Mouse (Mus musculus): Measurements from ENCODE around the gene Zfp60. TPM values are rescaled to one million over a fixed set of nuclear protein-coding genes. Genes with fewer than 3 reads are reported as not detected.

Zfp60 gene
- 55.2 and 62.2 TPM in 2 replicates for polyA plus RNA-seq (2016; fragmentation: Nextera tagmentation; extraction: Ambion mirVana)

DNA sequence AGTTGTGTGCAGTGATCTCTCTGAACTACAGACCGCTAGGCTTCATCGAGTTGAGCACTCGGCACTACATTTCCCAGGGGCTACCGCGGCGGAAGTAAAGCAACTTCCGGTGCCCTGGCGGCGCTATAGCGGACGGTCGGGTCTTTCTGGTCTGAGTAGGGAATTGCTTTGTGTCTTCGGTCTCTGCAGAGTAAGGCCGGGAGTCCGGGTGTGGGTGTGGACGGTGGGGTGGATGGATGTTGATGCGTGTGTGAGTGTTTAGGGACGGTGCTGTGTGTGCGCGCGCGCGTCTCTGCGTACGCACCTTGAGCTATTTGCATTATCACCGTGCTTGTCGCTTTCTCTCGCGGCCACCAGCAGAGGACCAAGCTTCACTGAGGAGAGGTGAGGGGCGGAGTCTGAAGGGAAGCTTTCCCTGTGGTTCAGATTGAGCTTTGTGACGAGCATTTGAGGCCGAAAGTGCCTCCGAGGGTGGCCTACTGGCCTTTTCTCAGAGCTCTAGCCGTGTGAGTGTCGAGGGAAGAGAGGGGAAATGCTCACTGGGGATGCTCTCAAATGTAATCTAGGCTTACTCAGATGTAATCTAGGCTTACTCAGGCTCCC lies at the start of gene Zfp60:
Zfp60 (plus strand) TSS at position 109 of the 603 bp plus-strand sequence.
- H3K4me1 ChIP-seq (replicated peaks) = peaks cover 39% of the 10 kb centered on the region
- H3K4me3 ChIP-seq = peak within 1 kb of the TSS; percentile 82
- DNase-seq (ENCODE audit: low spot score) = peak; percentile 91
- H3K27ac ChIP-seq = peak within 1 kb of the TSS; percentile 98
- H3K36me3 ChIP-seq = peaks cover 15% of the 10 kb centered on the region; the same call in 1 of the 2 replicates
- WGBS = under 1% methylated on average over 35 of the region's 35 CpGs
- H3K9me3 ChIP-seq = no peaks in the 10 kb centered on the region
- H3K27me3 ChIP-seq (ENCODE audit: insufficient read depth, poor library complexity, severe bottlenecking) = no peaks in the 10 kb centered on the region

DNA sequence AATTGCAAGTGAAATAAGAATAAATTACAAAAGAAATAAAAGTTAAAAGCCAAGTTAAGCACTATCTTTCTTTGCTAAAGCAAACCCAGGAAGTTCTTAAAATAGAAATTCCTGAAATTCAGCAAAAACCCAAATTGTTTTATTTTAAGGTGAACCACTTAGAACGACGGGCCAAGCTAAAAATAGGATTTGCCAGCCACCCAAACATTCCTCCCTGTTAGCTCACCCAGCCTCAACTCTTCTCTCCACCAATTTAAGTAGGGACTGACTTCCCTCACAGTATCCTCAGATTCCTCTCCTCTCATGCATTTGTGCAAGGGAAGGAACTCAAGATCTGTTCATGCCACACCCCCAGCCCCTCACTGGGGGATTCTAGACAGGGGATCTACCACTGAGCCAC lies 48.0 kb upstream of the Zfp60 start:
- Histone ChIP-seq H3K4me1 (replicated peaks) (peaks cover 7% of the 10 kb centered on the region; the same call in 1 of the 2 replicates), H3K36me3 (no peaks in the 10 kb centered on the region), H3K27me3 (ENCODE audit: insufficient read depth, poor library complexity, severe bottlenecking) (no peaks in the 10 kb centered on the region), H3K9me3 (no peaks in the 10 kb centered on the region), H3K4me3 (no peak overlapping the region), H3K27ac (no peak overlapping the region)
- 82% methylated on average over 2 of the region's 2 CpGs for WGBS
- no peak for DNase-seq (ENCODE audit: low spot score)

DNA sequence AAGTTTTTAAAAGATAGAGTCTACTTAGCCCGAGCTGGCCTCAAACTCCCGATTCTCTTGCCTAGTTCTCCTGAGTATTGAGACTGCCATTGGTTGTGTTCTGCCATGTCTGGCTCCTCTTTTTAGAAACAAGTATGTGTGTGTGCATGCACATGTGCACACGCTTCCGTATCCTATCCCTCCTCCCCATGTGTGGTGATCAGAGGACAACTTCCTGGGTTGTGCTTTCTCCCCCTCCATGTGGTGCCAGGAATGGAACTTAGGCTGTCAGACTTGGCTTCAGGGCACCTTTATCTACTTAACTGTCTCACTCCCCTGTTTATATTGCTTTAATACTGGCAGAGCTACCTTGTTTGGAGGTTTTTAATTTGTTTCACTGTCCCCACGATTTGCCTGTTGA lies 46.0 kb upstream of the Zfp60 start:
- 45% methylated on average over 5 of the region's 5 CpGs for WGBS
- Histone ChIP-seq H3K36me3 (no peaks in the 10 kb centered on the region), H3K4me1 (replicated peaks) (peaks cover 20% of the 10 kb centered on the region), H3K9me3 (no peaks in the 10 kb centered on the region), H3K4me3 (peak overlapping the region; percentile 32), H3K27ac (peak overlapping the region; percentile 67; the same call in 1 of the 2 replicates), H3K27me3 (ENCODE audit: insufficient read depth, poor library complexity, severe bottlenecking) (no peaks in the 10 kb centered on the region)
- no peak for DNase-seq (ENCODE audit: low spot score)

DNA sequence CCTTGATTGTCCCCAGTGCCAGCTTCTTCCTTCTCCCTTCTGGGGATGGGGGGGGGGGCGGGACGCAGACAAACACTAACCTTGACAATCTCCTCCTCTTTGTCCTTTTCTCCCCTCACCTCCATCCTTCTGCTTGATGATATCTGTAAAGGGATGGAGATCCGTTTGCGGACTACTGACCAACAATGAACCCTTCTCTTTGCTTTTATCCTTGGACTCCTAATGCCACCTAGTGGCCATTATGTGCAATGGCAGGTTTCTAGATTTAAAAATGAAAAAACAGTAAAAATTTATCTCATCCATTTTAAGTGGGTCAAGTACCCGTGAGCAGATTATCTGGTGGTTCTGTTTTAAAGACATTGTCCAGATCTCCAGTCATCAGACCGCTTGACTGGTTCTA lies 45.5 kb upstream of the Zfp60 start:
- peak overlapping the region; percentile 32 for H3K4me3 ChIP-seq
- H3K9me3 ChIP-seq = no peaks in the 10 kb centered on the region
- WGBS = 1% methylated on average over 6 of the region's 6 CpGs
- peak overlapping the region; percentile 67; the same call in 1 of the 2 replicates for H3K27ac ChIP-seq
- peaks cover 21% of the 10 kb centered on the region for H3K4me1 ChIP-seq (replicated peaks)
- H3K27me3 ChIP-seq (ENCODE audit: insufficient read depth, poor library complexity, severe bottlenecking) = no peaks in the 10 kb centered on the region
- H3K36me3 ChIP-seq = no peaks in the 10 kb centered on the region
- DNase-seq (ENCODE audit: low spot score) = peak; percentile 42

DNA sequence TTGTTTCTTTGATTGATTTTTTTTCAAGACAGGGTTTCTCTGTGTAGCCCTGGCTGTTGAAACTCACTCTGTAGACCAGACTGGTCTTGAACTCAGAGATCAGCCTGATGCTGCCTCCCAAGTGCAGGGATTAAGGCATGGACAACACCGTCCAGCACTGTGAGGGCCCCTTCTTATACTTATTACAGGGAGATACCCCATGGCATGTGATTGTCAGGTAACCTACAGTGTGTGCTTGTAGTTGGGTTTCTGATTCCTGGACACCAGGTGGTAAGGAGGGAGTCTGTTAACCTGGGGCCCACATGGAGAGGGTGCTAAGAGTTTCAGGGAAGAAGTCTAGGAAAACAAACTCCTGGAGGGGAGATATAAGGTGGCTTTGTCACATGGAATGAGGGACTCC lies 44.1 kb upstream of the Zfp60 start:
- Histone ChIP-seq H3K9me3 (no peaks in the 10 kb centered on the region), H3K4me1 (replicated peaks) (peaks cover 21% of the 10 kb centered on the region), H3K27ac (no peak overlapping the region), H3K27me3 (ENCODE audit: insufficient read depth, poor library complexity, severe bottlenecking) (no peaks in the 10 kb centered on the region), H3K4me3 (no peak overlapping the region), H3K36me3 (no peaks in the 10 kb centered on the region)
- WGBS = 84% methylated on average over 1 of the region's 1 CpGs
- DNase-seq (ENCODE audit: low spot score) = no peak

DNA sequence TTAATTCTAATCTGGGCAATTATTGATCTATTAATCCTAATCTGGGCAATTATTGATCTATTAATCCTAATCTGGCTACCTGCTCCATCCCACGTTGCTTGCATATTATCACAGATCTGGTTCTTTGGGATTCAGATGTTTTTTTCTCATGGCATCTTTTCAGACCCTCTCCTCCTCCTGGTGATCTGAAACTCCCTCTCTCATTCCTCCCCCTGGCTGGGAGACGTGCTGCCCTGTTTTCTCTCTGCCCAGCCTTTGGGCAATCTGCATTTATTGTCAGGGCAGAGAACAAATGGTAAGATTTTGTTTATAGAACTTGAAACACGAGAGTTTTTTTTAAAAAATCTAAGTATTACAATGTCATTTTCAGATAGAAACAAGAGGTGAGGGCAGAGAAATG lies 43.4 kb upstream of the Zfp60 start:
- Histone ChIP-seq H3K9me3 (no peaks in the 10 kb centered on the region), H3K4me1 (replicated peaks) (peaks cover 21% of the 10 kb centered on the region), H3K4me3 (peak overlapping the region; percentile 64), H3K27me3 (ENCODE audit: insufficient read depth, poor library complexity, severe bottlenecking) (no peaks in the 10 kb centered on the region), H3K27ac (peak overlapping the region; percentile 90; the same call in 1 of the 2 replicates), H3K36me3 (no peaks in the 10 kb centered on the region)
- DNase-seq (ENCODE audit: low spot score) = no peak
- 77% methylated on average over 3 of the region's 3 CpGs for whole genome bisulfite sequencing

DNA sequence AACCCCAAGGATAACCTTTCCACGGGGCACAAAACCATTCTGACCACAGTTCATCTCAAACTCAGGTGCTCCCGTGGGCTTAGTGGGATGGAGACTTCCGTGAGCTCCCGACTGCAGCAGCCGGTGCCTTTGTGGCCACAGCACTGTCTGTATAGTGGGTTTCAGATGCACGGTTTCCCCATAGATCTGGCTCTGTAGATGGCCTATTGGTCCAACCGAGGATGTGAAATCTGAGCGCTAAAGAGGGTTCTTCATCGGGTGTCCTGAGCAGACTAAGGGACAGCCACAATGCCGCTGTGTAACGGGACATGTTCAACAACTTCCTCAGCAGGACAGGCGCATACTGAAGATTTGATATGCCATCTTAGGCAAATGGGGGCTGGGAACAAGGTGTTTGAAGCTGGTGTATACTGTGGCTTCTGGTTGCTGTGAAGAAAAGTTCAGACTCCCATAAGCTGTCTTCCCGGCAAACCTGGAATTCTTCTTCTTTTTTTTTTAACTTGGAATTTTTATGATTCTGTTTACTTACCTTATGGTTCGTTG lies 42.9 kb upstream of the Zfp60 start:
- DNase-seq (ENCODE audit: low spot score) = no peak
- Histone ChIP-seq H3K27me3 (ENCODE audit: insufficient read depth, poor library complexity, severe bottlenecking) (no peaks in the 10 kb centered on the region), H3K4me1 (replicated peaks) (peaks cover 21% of the 10 kb centered on the region), H3K36me3 (0 out of 2 replicates have a peak, but pooled peaks cover under 1% of the 10 kb centered on the region), H3K27ac (peak overlapping the region; percentile 90), H3K9me3 (no peaks in the 10 kb centered on the region), H3K4me3 (peak overlapping the region; percentile 64)
- WGBS = 44% methylated on average over 14 of the region's 14 CpGs

DNA sequence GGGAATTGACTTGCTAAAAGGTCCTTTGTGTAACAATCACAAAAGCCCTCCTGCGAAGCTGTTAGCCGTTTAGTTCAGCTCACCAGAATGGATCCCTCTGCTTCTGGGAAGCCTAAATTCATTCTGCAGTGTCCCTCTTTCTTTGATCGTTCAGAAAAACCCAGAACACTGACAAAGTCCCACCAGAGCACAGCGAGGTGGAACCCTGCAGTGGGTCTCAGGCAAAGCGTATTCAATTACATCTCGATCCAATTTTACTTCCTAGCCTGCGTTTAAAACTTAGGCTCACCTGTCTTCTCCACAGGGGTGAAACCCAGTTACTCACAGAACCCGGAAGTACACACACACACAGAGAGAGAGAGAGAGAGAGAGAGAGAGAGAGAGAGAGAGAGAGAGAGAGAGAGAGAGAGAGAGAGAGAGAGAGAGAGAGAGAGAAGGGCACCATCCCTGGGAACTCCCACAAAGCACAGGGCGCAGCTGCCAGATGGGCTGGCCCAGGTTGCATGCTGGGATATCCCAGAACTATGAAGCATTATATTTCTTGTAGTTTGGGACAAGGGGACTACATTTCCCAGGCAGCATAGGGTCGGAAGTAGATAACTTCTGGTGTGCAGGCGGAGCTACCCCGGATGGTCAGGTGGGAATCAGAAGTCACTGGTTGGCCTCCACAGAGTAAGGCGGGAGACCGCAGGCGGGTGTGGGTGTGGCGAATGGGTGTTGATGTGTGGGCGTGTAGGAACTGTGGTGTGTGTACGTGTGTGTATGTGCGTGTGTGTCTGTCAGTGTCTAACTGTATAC lies 42.2 kb upstream of the Zfp60 start, which contains the start of gene Zfp607b:
Zfp607b (plus strand) TSS at position 526 of the 798 bp plus-strand sequence.
- WGBS = under 1% methylated on average over 19 of the region's 19 CpGs
- Histone ChIP-seq H3K36me3 (0 out of 2 replicates have a peak, but pooled peaks cover 6% of the 10 kb centered on the region), H3K4me3 (peak within 1 kb of the TSS; percentile 64)

DNA sequence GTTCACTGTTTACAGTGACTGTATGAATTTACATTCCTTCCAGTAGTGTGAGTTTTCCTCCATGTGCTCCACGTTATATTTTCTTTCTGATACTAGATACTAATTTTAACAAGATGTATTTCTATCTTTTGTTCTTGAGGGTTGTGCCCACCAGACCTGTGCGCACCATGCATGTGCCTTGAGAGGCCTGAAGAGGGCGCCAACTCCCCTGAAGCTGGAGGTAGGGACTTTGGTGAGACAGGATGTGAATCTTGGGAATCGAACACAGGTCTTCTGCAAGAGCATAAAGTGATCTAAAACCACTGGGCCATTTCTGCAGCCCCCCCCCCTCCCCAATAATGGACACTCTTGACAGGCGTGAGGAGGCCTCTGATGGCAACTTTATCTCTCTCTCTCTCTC lies 40.1 kb upstream of the Zfp60 start:
- Histone ChIP-seq H3K36me3 (0 out of 2 replicates have a peak, but pooled peaks cover 17% of the 10 kb centered on the region), H3K27me3 (ENCODE audit: insufficient read depth, poor library complexity, severe bottlenecking) (no peaks in the 10 kb centered on the region), H3K9me3 (no peaks in the 10 kb centered on the region), H3K4me3 (no peak overlapping the region), H3K27ac (no peak overlapping the region), H3K4me1 (replicated peaks) (peaks cover 15% of the 10 kb centered on the region)
- WGBS = 40% methylated on average over 5 of the region's 5 CpGs
- peak; percentile 38 for DNase-seq (ENCODE audit: low spot score)

More for the DNA sequence above, 42.2 kb upstream of the Zfp60 start, which contains the start of gene Zfp607b:
- Histone ChIP-seq H3K27ac (peak within 1 kb of the TSS; percentile 90), H3K4me1 (replicated peaks) (peaks cover 21% of the 10 kb centered on the region), H3K9me3 (no peaks in the 10 kb centered on the region), H3K27me3 (ENCODE audit: insufficient read depth, poor library complexity, severe bottlenecking) (no peaks in the 10 kb centered on the region)
- peak; percentile 90 for DNase-seq (ENCODE audit: low spot score)

DNA sequence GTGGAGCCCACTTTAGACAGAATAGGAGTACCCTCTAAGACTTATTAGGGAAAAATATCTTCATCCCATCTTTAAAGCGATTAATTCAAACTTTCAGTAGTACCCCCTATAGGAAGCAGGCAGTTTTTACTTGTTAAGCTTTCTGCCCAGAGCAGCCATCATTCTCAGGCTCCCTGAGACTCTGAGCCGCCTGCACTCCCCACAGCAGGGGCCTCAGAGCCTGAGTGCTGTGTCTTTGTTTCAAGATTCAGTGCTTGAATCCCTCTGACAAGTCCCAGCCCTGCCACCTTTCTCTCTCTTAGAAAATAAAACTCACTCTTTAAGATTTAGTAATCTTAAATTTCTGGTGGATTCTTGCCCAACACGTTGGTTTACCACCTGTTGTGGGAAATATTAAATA lies 34.5 kb upstream of the Zfp60 start:
- Histone ChIP-seq H3K4me1 (replicated peaks) (no peaks in the 10 kb centered on the region), H3K27me3 (ENCODE audit: insufficient read depth, poor library complexity, severe bottlenecking) (no peaks in the 10 kb centered on the region), H3K4me3 (no peak overlapping the region), H3K9me3 (no peaks in the 10 kb centered on the region), H3K27ac (no peak overlapping the region), H3K36me3 (peaks cover 26% of the 10 kb centered on the region)
- WGBS = 32% methylated on average over 3 of the region's 3 CpGs
- DNase-seq (ENCODE audit: low spot score) = no peak

DNA sequence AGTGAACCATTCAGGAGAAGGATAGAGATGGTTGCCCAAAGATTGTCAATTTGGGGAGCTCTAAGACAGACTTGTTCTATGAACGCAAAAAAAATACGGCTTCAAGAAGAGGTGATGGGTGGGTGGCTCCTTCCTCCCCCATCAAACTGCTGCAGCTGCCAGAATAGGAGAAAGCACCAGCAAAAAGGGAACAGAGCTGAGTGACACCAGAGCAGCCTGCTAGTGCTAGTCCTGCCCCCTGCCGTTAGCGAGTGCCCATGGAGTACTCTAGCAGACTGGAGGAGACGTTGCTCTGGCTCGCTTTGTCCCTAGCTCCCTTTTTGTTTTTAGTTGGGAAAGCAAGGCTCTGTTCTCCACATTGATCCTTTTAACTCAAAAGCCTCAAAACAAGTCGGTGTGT lies 20.8 kb upstream of the Zfp60 start:
- Histone ChIP-seq H3K9me3 (peaks cover 39% of the 10 kb centered on the region), H3K4me3 (no peak overlapping the region), H3K27me3 (ENCODE audit: insufficient read depth, poor library complexity, severe bottlenecking) (no peaks in the 10 kb centered on the region), H3K27ac (no peak overlapping the region), H3K36me3 (no peaks in the 10 kb centered on the region), H3K4me1 (replicated peaks) (no peaks in the 10 kb centered on the region)
- DNase-seq (ENCODE audit: low spot score) = no peak
- WGBS = 83% methylated on average over 7 of the region's 7 CpGs

DNA sequence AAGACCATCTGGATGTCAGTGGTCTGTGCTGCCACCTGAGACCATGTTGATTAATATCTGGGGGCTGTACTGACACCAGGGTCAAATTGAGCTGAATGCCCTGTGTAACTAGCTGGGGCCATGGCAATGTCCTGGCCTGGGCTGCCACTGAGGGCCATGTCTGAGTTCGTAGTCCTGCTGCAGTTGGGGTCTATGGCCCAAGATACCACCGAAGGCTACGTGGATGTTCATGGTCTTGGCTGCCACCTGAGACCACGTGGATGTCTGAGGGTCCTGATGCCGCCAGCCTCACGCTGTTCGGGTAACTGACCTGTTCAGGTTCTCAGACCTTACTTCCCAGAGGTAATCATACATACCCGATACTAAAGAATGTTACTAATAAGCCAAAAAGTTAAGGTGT lies 9.2 kb upstream of the Zfp60 start:
- no peaks in the 10 kb centered on the region for H3K27me3 ChIP-seq (ENCODE audit: insufficient read depth, poor library complexity, severe bottlenecking)
- H3K27ac ChIP-seq = no peak overlapping the region
- H3K4me3 ChIP-seq = no peak overlapping the region
- WGBS = 91% methylated on average over 8 of the region's 8 CpGs
- no peaks in the 10 kb centered on the region for H3K36me3 ChIP-seq
- H3K4me1 ChIP-seq (replicated peaks) = 0 out of 2 replicates have a peak, but pooled peaks cover 3% of the 10 kb centered on the region
- DNase-seq (ENCODE audit: low spot score) = no peak
- H3K9me3 ChIP-seq = no peaks in the 10 kb centered on the region
